Mouse (Mus musculus) embryonic fibroblast, embryonic 13.5 days (primary cell): ENCODE results near the gene Mpzl3. TPM values are rescaled to one million over a fixed set of nuclear protein-coding genes. Genes with fewer than 3 reads are reported as not detected.

Experiments
- H3K27ac ChIP-seq: 2 replicates; pipeline ENCODE4 v1.5.1; 2012; ENCODE audit warnings: low read length, control low read depth, inconsistent platforms; ENCODE audit not compliant: insufficient read depth
- H3K4me1 ChIP-seq: 2 replicates; pipeline ENCODE4 v1.6.1; 2011; ENCODE audit warnings: low read length; ENCODE audit not compliant: control insufficient read depth, insufficient read depth
- H3K4me3 ChIP-seq: 2 replicates; pipeline ENCODE4 v1.5.1; 2011; ENCODE audit warnings: mild to moderate bottlenecking, control low read depth, low read length; ENCODE audit not compliant: insufficient read depth
- CTCF ChIP-seq: IDR thresholded peaks from 2 replicates; pipeline ENCODE4 v1.5.1; 2011; ENCODE audit warnings: mild to moderate bottlenecking, control low read depth, low read length, moderate library complexity, borderline replicate concordance; ENCODE audit not compliant: insufficient read depth
- POLR2A ChIP-seq: IDR thresholded peaks from 2 replicates; pipeline ENCODE4 v1.6.1; 2011; ENCODE audit warnings: low read depth, mild to moderate bottlenecking, control low read depth, low read length, moderate library complexity
- polyA plus RNA-seq: library from polyadenylated mRNA; stranded (reverse); fragments of >200 nt; gene quantifications from 2 replicates; pipeline ENCODE4 v1.2.4, GENCODE M21; 2011; ENCODE audit warnings: low read depth; ENCODE audit not compliant: missing spikeins, insufficient read length

Gene Mpzl3
- polyA plus RNA-seq, 1 experiment = 4.0 TPM

- Histone ChIP-seq H3K27ac (no peak overlapping the region), H3K4me3 (no peak overlapping the region), H3K4me1 (no peaks in the 10 kb centered on the region)
- no peak for TF ChIP-seq CTCF
- TF ChIP-seq POLR2A = no peak
Observed at GRCm38 (mm10) chr9:45098426-45098825, 43.4 kb downstream of the Mpzl3 start.

GRCm38 (mm10) chr9:45102528-45102927, 47.5 kb downstream of the Mpzl3 start:
- Histone ChIP-seq H3K4me3 (no peak overlapping the region), H3K4me1 (no peaks in the 10 kb centered on the region), H3K27ac (no peak overlapping the region)
- TF ChIP-seq CTCF = no peak
- no peak for TF ChIP-seq POLR2A

- Histone ChIP-seq H3K4me3 (no peak overlapping the region), H3K4me1 (no peaks in the 10 kb centered on the region), H3K27ac (no peak overlapping the region)
- TF ChIP-seq CTCF (no peak), POLR2A (no peak)
Observed at GRCm38 (mm10) chr9:45103211-45103979, 48.4 kb downstream of the Mpzl3 start.

GRCm38 (mm10) chr9:45105596-45106374, 50.8 kb downstream of the Mpzl3 start:
- TF ChIP-seq CTCF (no peak), POLR2A (no peak)
- Histone ChIP-seq H3K27ac (no peak overlapping the region), H3K4me1 (no peaks in the 10 kb centered on the region), H3K4me3 (no peak overlapping the region)

- H3K4me3 ChIP-seq = no peak overlapping the region
- H3K27ac ChIP-seq = no peak overlapping the region
- TF ChIP-seq POLR2A (no peak), CTCF (no peak)
- H3K4me1 ChIP-seq = peaks cover 3% of the 10 kb centered on the region; the same call in 1 of the 2 replicates
Observed at GRCm38 (mm10) chr9:45115706-45116105, 60.7 kb downstream of the Mpzl3 start.

- TF ChIP-seq CTCF = no peak
- no peak for TF ChIP-seq POLR2A
- Histone ChIP-seq H3K4me3 (no peak overlapping the region), H3K27ac (no peak overlapping the region), H3K4me1 (peaks cover 3% of the 10 kb centered on the region; the same call in 1 of the 2 replicates)
Observed at GRCm38 (mm10) chr9:45116819-45117218, 61.8 kb downstream of the Mpzl3 start.

- Histone ChIP-seq H3K4me3 (peak within 1 kb of the TSS; percentile 19), H3K27ac (no peak within 1 kb of the TSS), H3K4me1 (peaks cover 3% of the 10 kb centered on the region; the same call in 1 of the 2 replicates)
- no peak for TF ChIP-seq POLR2A
- no peak for TF ChIP-seq CTCF
Observed at GRCm38 (mm10) chr9:45117741-45118431, 62.9 kb downstream of the Mpzl3 start, which contains the start of gene Scn2b. TSS of gene Scn2b (plus strand) at chr9:45117782.

- no peak overlapping the region for H3K4me3 ChIP-seq
- no peak overlapping the region for H3K27ac ChIP-seq
- no peak for TF ChIP-seq CTCF
- no peak for TF ChIP-seq POLR2A
- H3K4me1 ChIP-seq = no peaks in the 10 kb centered on the region
Observed at GRCm38 (mm10) chr9:45118552-45118951, 63.6 kb downstream of the Mpzl3 start.

GRCm38 (mm10) chr9:45119316-45119953, 64.4 kb downstream of the Mpzl3 start:
- Histone ChIP-seq H3K4me1 (no peaks in the 10 kb centered on the region), H3K27ac (no peak overlapping the region), H3K4me3 (no peak overlapping the region)
- no peak for TF ChIP-seq CTCF
- TF ChIP-seq POLR2A = no peak
